Mouse (Mus musculus) cortical plate, adult 2 months (tissue): ENCODE results near the gene Hivep1.

Experiments
- CTCF ChIP-seq: fragments of 200-500 bp; IDR thresholded peaks from 2 replicates; pipeline ENCODE4 v1.5.1; 2011; ENCODE audit warnings: mild to moderate bottlenecking, control low read depth, low read length; ENCODE audit not compliant: insufficient read depth; ENCODE audit errors: extremely low read depth
- POLR2A ChIP-seq: fragments of 200-500 bp; IDR thresholded peaks from 2 replicates; pipeline ENCODE4 v1.6.1; 2011; ENCODE audit warnings: mild to moderate bottlenecking, low read length, control low read depth; ENCODE audit not compliant: insufficient read depth; ENCODE audit errors: extremely low read depth

DNA sequence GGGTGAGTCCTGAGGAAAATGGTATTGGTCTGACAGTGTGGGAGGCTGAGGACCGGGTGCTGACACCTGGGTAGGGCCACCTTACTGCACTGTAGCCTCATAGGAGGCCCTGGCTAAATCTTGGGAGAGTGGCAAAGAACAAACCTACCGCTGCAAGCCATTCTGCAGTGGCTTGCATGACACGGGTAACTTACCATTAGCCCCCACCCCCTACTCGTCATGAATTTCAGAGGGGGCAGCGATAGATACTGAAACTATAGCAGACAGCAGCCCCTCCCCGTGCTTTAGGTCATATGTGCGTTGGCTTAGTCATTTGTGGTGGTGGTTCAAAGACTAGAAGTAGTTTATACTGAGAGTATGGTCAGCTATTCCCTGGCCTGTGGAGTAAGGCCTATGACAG is 61.8 kb downstream of the Hivep1 start:
- TF ChIP-seq CTCF: no peak
- TF ChIP-seq POLR2A: no peak
